Mouse (Mus musculus) left cerebral cortex, postnatal 14 days (tissue): ENCODE data around the gene Cbr4. TPM values are rescaled to one million over a fixed set of nuclear protein-coding genes. Genes with fewer than 3 reads are reported as not detected.
A peak's percentile ranks its signal among the peaks of the same experiment; 100 is the strongest.

Experiments
- DNase-seq, 2 experiments: peaks; one replicate each; pipeline ENCODE4 v3.0.0; 2021 to 2022; ENCODE audit warnings: low spot score in 2 of 2, mixed read lengths in 1 of 2
- intact Hi-C: fragments of 180-260 bp; cut with DNase I; formaldehyde crosslinking; loops from one replicate; pipeline ENCODE4 v1.15.1; 2025
- long read RNA-seq, 2 experiments: library from polyadenylated mRNA; stranded (forward); transcript quantifications; one replicate each; pipeline ENCODE4 v2.0.0; 2021
- total RNA-seq, 2 experiments: library from RNA; stranded (reverse); gene quantifications; 2 replicates each; pipeline ENCODE4 v1.2.3; 2021

Gene Cbr4
- 10 to 100 TPM; 21.3 to 22.7 TPM for total RNA-seq
- long read RNA-seq, experiment 1, full-length matches to known transcripts: 14 of 16 reads
- long read RNA-seq, experiment 1, partial matches to known transcripts: 0 of 16 reads
- long read RNA-seq, experiment 1, other reads (novel, unspliced or antisense): 2 of 16 reads
- long read RNA-seq, experiment 2, full-length matches to known transcripts: 8 of 10 reads
- long read RNA-seq, experiment 2, partial matches to known transcripts: 0 of 10 reads
- long read RNA-seq, experiment 2, other reads (novel, unspliced or antisense): 2 of 10 reads

DNA sequence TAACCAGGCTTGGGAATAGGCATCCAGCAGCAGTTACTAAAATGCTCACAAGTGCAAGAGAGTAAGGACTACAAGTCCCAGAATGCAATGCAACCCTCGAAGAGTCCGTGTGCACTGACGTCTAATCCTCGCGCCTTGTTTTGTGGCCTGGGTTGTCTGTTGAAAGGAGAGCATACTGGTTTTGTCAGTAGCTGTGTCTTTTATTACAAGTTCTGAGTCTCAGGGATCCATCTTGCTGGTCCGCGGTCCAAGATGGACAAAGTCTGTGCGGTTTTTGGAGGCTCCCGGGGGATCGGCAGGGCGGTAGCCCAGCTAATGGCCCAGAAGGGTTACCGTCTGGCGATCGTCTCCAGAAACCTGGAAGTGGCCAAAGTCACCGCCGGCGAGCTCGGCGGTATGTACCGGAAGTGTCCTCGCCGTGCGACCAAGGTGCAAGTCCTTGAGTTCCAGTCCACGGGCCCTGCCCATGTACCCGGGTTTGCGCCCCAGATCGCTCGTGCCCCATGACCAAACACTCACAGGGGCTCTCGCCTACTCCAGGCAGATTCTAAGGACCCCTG lies at the start of gene Cbr4:
Gene Cbr4 (plus strand): TSS at position 138 of the 560 bp plus-strand sequence.
- intact Hi-C loops: loop anchor here (5.0 to 10.0 kb wide), 2 partner anchors 103 to 260 kb away; no protein-coding TSS in a partner anchor
- DNase-seq: peak; percentile 89 to 94

- no peak for DNase-seq
- intact Hi-C loops: no loop called here
These were observed 44.5 kb upstream of the Cbr4 start for GRCm38 (mm10) chr8:61442988-61443387.

DNA sequence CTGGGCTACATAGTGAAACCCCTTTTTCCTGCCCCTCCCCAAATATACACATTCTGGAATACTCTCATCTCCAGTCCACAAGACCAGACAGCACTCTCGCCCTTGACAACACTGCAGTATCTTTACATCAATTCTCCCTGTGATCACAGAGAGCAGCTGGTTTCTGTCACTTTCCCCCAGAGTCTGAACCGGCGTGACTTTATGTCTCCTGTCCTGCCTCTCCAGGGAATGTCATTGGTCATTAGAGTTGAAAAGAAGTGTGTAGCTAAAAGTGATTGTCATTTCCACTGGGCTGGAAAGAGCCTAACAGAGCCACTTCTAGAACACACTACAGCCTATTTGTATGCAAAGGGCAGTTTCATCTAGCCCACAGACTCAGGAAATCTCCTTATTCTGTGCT lies 43.2 kb upstream of the Cbr4 start:
- DNase-seq: no peak

GRCm38 (mm10) chr8:61446329-61446728 lies 41.2 kb upstream of the Cbr4 start:
- no peak for DNase-seq

More for the DNA sequence above, 43.2 kb upstream of the Cbr4 start:
- intact Hi-C loops: no loop called here

GRCm38 (mm10) chr8:61448100-61448499 lies 39.4 kb upstream of the Cbr4 start:
- DNase-seq: no peak
- intact Hi-C loops: no loop called here

More at GRCm38 (mm10) chr8:61446329-61446728, 41.2 kb upstream of the Cbr4 start:
- intact Hi-C loops: no loop called here

GRCm38 (mm10) chr8:61448881-61449280 lies 38.7 kb upstream of the Cbr4 start:
- no peak for DNase-seq
- intact Hi-C loops: no loop called here

GRCm38 (mm10) chr8:61450916-61451575 lies 36.5 kb upstream of the Cbr4 start:
- DNase-seq: no peak
- intact Hi-C loops: no loop called here

- intact Hi-C loops: no loop called here
- DNase-seq: no peak
These were observed 35.7 kb upstream of the Cbr4 start for GRCm38 (mm10) chr8:61451721-61452337.

DNA sequence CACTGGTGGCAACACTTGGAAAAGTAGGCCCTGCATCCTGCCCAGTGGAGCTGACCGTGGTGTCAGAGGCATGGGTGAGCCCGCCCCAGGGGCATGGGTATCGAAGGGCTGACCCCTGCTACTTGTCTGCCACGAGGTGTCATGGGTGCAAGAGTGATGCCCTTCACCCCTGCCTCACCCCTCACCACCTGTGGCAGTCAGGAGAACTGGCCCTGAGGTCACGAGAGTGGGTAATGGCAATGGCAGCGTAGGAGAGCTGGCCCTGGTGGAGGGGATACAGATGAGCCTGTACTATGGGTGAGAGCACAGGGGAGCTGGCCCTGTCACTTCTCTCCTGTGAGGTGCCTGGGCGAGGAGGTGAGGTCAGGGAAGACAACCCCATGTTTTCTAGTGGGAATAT lies 27.8 kb upstream of the Cbr4 start:
- intact Hi-C loops: no loop called here
- DNase-seq: no peak

GRCm38 (mm10) chr8:61462221-61462620 lies 25.3 kb upstream of the Cbr4 start:
- no peak for DNase-seq
- intact Hi-C loops: no loop called here

- intact Hi-C loops: no loop called here
- no peak for DNase-seq
These were observed 23.1 kb upstream of the Cbr4 start for GRCm38 (mm10) chr8:61464393-61464792.

DNA sequence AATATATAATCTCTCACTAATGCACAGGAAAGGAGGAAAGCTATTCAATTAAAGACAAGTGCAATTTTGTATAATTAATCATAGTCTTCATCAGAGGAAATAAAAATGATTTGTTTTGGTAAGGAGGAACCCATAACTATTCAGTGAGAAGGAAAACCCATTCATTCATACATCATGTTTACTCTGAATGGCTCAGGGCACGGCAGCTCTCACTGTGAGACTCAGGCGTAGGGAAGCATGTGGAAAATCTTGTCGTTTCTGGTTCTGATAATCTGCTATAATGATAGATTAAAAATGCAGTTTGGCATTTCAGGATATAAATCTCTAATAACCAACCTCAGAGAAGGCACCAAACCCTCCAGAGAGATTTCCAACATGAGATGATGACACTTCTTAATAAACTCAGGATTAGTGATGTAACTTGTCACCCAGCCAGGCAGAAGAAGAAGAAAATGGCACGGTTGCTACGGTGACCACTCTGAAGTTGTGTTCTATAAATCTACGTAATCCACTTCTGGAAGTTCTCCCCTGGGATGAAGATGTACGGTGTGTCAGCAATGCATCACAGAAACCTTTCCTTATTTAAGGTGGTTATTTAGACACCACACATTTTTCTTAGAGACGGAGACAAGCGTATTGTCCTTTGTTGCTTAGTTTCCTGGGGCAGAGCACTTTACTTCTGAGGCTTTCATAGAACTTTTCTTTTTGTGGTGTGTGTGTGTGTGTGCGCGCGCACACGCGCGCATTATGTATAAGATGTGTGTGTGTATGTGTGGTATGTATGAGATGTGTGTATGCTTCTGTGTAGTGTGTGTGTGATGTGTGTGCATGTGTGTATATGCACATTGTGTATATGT lies 20.6 kb upstream of the Cbr4 start:
- intact Hi-C loops: no loop called here
- DNase-seq: peak in 1 of 2 experiments; percentile 12

GRCm38 (mm10) chr8:61467553-61467815 lies 20.1 kb upstream of the Cbr4 start:
- intact Hi-C loops: no loop called here

GRCm38 (mm10) chr8:61470213-61470612 lies 17.3 kb upstream of the Cbr4 start:
- intact Hi-C loops: no loop called here
- DNase-seq: no peak

More at GRCm38 (mm10) chr8:61467553-61467815, 20.1 kb upstream of the Cbr4 start:
- no peak for DNase-seq

DNA sequence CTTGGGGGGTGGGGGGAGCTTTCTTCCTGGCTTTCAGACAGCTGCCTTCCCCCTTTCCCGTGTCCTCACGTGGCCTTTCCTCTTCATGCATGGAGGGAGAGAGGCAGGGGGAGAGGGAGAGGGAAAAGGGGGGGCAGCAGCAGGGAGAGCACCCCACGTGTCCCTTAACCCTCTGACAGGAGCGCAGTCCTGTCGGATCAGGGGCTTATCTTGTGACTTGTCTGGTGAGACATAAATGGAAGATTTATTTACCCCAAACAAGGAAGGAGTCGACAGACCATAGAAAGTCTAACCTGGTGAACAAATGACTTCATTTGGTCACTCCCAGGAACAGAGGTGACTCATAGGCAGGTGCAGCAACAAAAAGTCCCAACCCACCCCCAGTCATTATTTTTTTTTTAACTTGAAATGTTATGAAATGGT lies 12.3 kb upstream of the Cbr4 start:
- intact Hi-C loops: no loop called here

DNA sequence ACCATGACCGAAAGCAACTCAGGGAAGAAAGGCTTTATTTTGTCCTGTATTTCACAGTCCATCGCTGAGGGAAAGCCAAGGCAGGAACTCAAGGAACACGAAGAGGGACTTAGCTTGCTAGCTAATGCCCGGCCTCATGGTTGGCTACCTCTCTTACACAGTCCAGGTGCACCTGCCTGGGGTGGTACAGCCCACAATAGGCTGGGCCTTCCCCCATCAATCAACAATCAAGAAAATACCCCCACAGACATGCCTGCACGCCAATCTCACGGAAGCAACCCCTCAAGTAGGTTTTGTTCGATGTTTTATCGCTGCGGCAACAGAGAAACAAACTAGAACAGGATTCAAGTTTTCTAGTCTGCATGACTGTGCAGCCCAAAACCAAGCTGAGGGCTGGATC lies 11.4 kb upstream of the Cbr4 start:
- no peak for DNase-seq
- intact Hi-C loops: no loop called here

More for the DNA sequence above, 12.3 kb upstream of the Cbr4 start:
- no peak for DNase-seq

DNA sequence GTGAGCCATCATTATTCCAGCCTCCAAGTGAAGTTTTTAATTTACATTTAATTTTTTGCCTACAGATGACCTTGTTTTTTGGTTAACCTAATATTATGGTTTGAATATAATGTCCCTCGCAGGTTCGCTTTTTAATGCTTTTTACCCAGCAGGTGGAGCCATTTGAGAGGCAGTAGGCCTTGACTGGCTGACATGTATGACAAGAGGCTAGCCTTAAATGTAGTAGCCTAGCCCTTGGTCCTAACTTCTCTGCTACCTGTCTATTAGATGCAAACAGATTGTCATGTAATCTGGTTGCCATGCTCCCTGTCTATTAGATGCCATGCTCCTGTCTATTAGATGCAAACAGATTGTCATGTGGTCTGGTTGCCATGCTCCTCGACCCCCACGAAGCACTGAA lies 9.4 kb upstream of the Cbr4 start:
- intact Hi-C loops: no loop called here
- DNase-seq: no peak

DNA sequence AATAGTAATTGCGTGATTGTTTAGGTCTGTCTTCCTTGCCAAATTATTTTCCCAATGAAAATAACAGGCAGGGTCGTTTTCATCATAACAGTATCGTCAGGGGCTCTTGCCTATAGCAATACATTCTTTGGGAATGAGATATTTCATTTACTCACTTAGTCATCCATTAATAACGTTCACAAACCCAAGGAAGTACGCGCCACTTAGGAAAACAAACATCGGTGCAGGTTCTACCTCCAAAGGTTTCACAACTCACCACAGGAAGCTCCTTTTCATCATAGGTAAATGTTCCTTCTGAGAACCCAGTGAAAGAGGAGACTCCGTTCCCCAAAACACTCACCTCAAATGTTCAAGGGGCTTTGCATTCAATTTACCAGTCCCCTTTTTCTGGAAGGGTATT lies 8.7 kb upstream of the Cbr4 start:
- intact Hi-C loops: no loop called here
- DNase-seq: no peak

GRCm38 (mm10) chr8:61479506-61480214 lies 7.9 kb upstream of the Cbr4 start:
- intact Hi-C loops: loop anchor here (10.0 kb wide), 1 partner anchor 95 kb away; no protein-coding TSS in a partner anchor
- peak; percentile 21 to 58 for DNase-seq
